Mouse (Mus musculus) liver, postnatal 0 days (tissue): ENCODE data around the gene Gjc1. TPM values are rescaled to one million over a fixed set of nuclear protein-coding genes. Genes with fewer than 3 reads are reported as not detected.

Experiments
- ATAC-seq: fragments of 200-750 bp; cut with Nextera tagmentation; 2 replicates; pipeline ENCODE4 v1.8.0; 2017; ENCODE audit warnings: mild to moderate bottlenecking, moderate library complexity
- DNase-seq: peaks from one replicate; pipeline ENCODE4 v3.0.0-alpha.2; 2016
- H3K27ac ChIP-seq: fragments of 300-500 bp; sonication (generic); 2 replicates; pipeline ENCODE4 v1.5.1; 2014; ENCODE audit warnings: antibody characterized with exemption, moderate library complexity, mild to moderate bottlenecking, low read depth
- H3K27me3 ChIP-seq: fragments of 300-500 bp; sonication (generic); 2 replicates; pipeline ENCODE4 v1.6.1; 2014; ENCODE audit warnings: low read length, control low read depth, mixed read lengths; ENCODE audit not compliant: insufficient read depth
- H3K36me3 ChIP-seq: fragments of 300-500 bp; sonication (generic); replicated peaks from 2 replicates; pipeline ENCODE4 v1.6.1; 2014; ENCODE audit warnings: mild to moderate bottlenecking, control low read depth, low read length, moderate library complexity, mixed read lengths; ENCODE audit not compliant: insufficient read depth
- H3K4me1 ChIP-seq: fragments of 300-500 bp; sonication (generic); 2 replicates; pipeline ENCODE4 v1.6.1; 2014; ENCODE audit warnings: antibody characterized with exemption, mild to moderate bottlenecking, control low read depth; ENCODE audit not compliant: insufficient read depth
- H3K4me2 ChIP-seq: fragments of 300-500 bp; sonication (generic); 2 replicates; pipeline ENCODE4 v1.6.1; 2014; ENCODE audit warnings: low read depth, mild to moderate bottlenecking, low read length, moderate library complexity, mixed read lengths
- H3K4me3 ChIP-seq: fragments of 300-500 bp; sonication (generic); 2 replicates; pipeline ENCODE4 v1.5.1; 2014; ENCODE audit warnings: low read depth, low read length
- H3K9ac ChIP-seq: fragments of 300-500 bp; sonication (generic); replicated peaks from 2 replicates; pipeline ENCODE4 v1.6.1; 2014; ENCODE audit warnings: mild to moderate bottlenecking, moderate library complexity
- H3K9me3 ChIP-seq: fragments of 300-500 bp; sonication (generic); 2 replicates; pipeline ENCODE4 v1.6.1; 2016; ENCODE audit warnings: mild to moderate bottlenecking, control low read depth, low read length, mixed read lengths
- CTCF ChIP-seq: sonication (generic); IDR thresholded peaks from 2 replicates; pipeline ENCODE4 v1.5.1; 2016; ENCODE audit warnings: antibody characterized with exemption, low read depth
- EP300 ChIP-seq: IDR thresholded peaks from 2 replicates; pipeline ENCODE4 v1.6.1; 2016; ENCODE audit warnings: antibody characterized with exemption, low read depth, mild to moderate bottlenecking
- WGBS: fragments of 180-500 bp; shearing (Covaris S2); extraction: QIAGEN DNeasy Blood & Tissue Kit; methylation state at CpG from one replicate; pipeline ENCODE4 v1.1.7; 2014; ENCODE audit not compliant: insufficient replicate concordance; 5-methylcytosine and 5-hydroxymethylcytosine counted together
- polyA plus RNA-seq: library from polyadenylated mRNA; unstranded; fragments of >200 nt; fragmentation: Nextera tagmentation; extraction: Ambion mirVana; gene quantifications from 2 replicates; pipeline ENCODE4 v1.2.1, GENCODE M21; 2015

Gene Gjc1
- polyA plus RNA-seq, 1 experiment from 2014 or later = 1.4 TPM

GRCm38 (mm10) chr11:102761309-102762210 is 57.9 kb downstream of the Gjc1 start, which contains the start of gene Adam11:
Gene Adam11 (plus strand): TSS chr11:102761439.
- Histone ChIP-seq H3K36me3 (no peaks in the 10 kb centered on the region), H3K9me3 (no peaks in the 10 kb centered on the region), H3K27me3 (peaks cover 28% of the 10 kb centered on the region), H3K4me2 (peak within 1 kb of the TSS; percentile 79), H3K9ac (peak within 1 kb of the TSS; percentile 49), H3K4me3 (peak within 1 kb of the TSS; percentile 47), H3K4me1 (peaks cover 7% of the 10 kb centered on the region), H3K27ac (no peak within 1 kb of the TSS)
- DNase-seq = no peak
- peak; percentile 33; the same call in 1 of the 2 replicates for ATAC-seq
- TF ChIP-seq EP300 = no peak
- WGBS = 1% methylated on average over 41 of the region's 76 CpGs

DNA sequence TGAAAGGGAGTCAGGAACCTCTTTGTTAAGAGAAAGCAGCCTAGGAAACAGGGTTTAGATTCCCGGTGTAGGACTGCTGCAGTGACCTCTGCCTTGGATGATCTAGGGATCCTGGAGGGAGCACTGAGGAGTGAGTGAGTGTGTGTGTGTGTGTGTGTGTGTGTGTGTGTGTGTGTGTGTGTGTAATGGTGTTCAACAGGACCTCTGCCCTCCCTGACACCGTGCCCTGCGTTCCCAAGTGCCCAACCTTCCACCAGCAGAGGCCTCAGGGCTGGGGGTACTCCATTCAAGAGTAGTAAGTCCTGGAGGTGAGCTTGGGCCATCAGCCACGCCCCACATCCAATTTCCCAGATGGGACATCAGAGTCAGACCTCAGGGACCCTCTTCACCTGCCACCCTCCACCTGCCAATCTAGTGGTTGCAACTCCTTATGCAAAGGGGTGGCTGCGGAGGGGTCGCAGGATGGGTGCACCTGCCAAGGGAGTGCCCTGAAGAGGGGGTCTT is 58.6 kb downstream of the Gjc1 start:
- peaks cover 7% of the 10 kb centered on the region for H3K4me1 ChIP-seq
- H3K4me2 ChIP-seq = peak overlapping the region; percentile 79
- H3K4me3 ChIP-seq = peak overlapping the region; percentile 47
- no peak overlapping the region for H3K27ac ChIP-seq
- peaks cover 28% of the 10 kb centered on the region for H3K27me3 ChIP-seq
- no peak overlapping the region for H3K9ac ChIP-seq
- 21% methylated on average over 4 of the region's 6 CpGs for WGBS
- DNase-seq (no peak), ATAC-seq (no peak)
- no peak for TF ChIP-seq CTCF
- no peak for TF ChIP-seq EP300
- H3K9me3 ChIP-seq = no peaks in the 10 kb centered on the region
- H3K36me3 ChIP-seq = no peaks in the 10 kb centered on the region

- ATAC-seq (no peak), DNase-seq (no peak)
- H3K36me3 ChIP-seq = no peaks in the 10 kb centered on the region
- 30% methylated on average over 2 of the region's 2 CpGs for WGBS
- no peaks in the 10 kb centered on the region for H3K9me3 ChIP-seq
- H3K27me3 ChIP-seq = peaks cover 28% of the 10 kb centered on the region
- no peak overlapping the region for H3K27ac ChIP-seq
- TF ChIP-seq CTCF (no peak), EP300 (no peak)
- H3K9ac ChIP-seq = no peak overlapping the region
- H3K4me3 ChIP-seq = no peak overlapping the region
- H3K4me1 ChIP-seq = peaks cover 13% of the 10 kb centered on the region
- no peak overlapping the region for H3K4me2 ChIP-seq
Observed at GRCm38 (mm10) chr11:102758977-102759376, 60.5 kb downstream of the Gjc1 start.

GRCm38 (mm10) chr11:102755391-102755790 is 64.1 kb downstream of the Gjc1 start:
- DNase-seq = no peak
- WGBS = 69% methylated on average over 7 of the region's 7 CpGs
- H3K27me3 ChIP-seq = peaks cover 1% of the 10 kb centered on the region; the same call in 1 of the 2 replicates

GRCm38 (mm10) chr11:102754416-102754815 is 65.1 kb downstream of the Gjc1 start:
- 26% methylated on average over 4 of the region's 4 CpGs for WGBS
- no peaks in the 10 kb centered on the region for H3K36me3 ChIP-seq
- 0 out of 2 replicates have a peak overlapping the region, but pooled peaks have one; percentile 35 for H3K4me2 ChIP-seq
- H3K9ac ChIP-seq = no peak overlapping the region
- ATAC-seq = no peak
- no peaks in the 10 kb centered on the region for H3K27me3 ChIP-seq
- H3K4me3 ChIP-seq = no peak overlapping the region
- H3K4me1 ChIP-seq = peaks cover 8% of the 10 kb centered on the region
- H3K9me3 ChIP-seq = no peaks in the 10 kb centered on the region
- no peak overlapping the region for H3K27ac ChIP-seq
- TF ChIP-seq EP300 (no peak), CTCF (no peak)
- DNase-seq = no peak

More at GRCm38 (mm10) chr11:102755391-102755790, 64.1 kb downstream of the Gjc1 start:
- Histone ChIP-seq H3K4me2 (no peak overlapping the region), H3K9ac (no peak overlapping the region), H3K27ac (no peak overlapping the region), H3K9me3 (no peaks in the 10 kb centered on the region), H3K36me3 (no peaks in the 10 kb centered on the region), H3K4me3 (no peak overlapping the region), H3K4me1 (peaks cover 8% of the 10 kb centered on the region)
- ATAC-seq = no peak
- TF ChIP-seq CTCF (no peak), EP300 (no peak)

GRCm38 (mm10) chr11:102753591-102754324 is 65.7 kb downstream of the Gjc1 start:
- DNase-seq = no peak
- no peak overlapping the region for H3K4me3 ChIP-seq
- H3K9me3 ChIP-seq = no peaks in the 10 kb centered on the region
- 33% methylated on average over 18 of the region's 18 CpGs for WGBS
- no peak for TF ChIP-seq CTCF
- TF ChIP-seq EP300 = no peak
- H3K9ac ChIP-seq = no peak overlapping the region
- peaks cover 8% of the 10 kb centered on the region for H3K4me1 ChIP-seq
- H3K4me2 ChIP-seq = peak overlapping the region; percentile 35; the same call in 1 of the 2 replicates
- peak; percentile 11; the same call in 1 of the 2 replicates for ATAC-seq
- no peaks in the 10 kb centered on the region for H3K36me3 ChIP-seq
- H3K27ac ChIP-seq = 0 out of 2 replicates have a peak overlapping the region, but pooled peaks have one; percentile 0
- no peaks in the 10 kb centered on the region for H3K27me3 ChIP-seq
